Mouse (Mus musculus) liver, adult (tissue): ENCODE measurements around the gene Xpo4.

Experiments used
- GATA4 ChIP-seq: IDR thresholded peaks from 2 replicates; pipeline ENCODE4 v1.6.1; 2014; ENCODE audit warnings: mild to moderate bottlenecking, low read length; ENCODE audit not compliant: insufficient replicate concordance

Gene Xpo4

GRCm38 (mm10) chr14:57537261-57538015, 127.8 kb downstream of the Xpo4 start:
- no peak for TF ChIP-seq GATA4

- no peak for TF ChIP-seq GATA4
These were observed 128.4 kb downstream of the Xpo4 start for GRCm38 (mm10) chr14:57536820-57537219.

DNA sequence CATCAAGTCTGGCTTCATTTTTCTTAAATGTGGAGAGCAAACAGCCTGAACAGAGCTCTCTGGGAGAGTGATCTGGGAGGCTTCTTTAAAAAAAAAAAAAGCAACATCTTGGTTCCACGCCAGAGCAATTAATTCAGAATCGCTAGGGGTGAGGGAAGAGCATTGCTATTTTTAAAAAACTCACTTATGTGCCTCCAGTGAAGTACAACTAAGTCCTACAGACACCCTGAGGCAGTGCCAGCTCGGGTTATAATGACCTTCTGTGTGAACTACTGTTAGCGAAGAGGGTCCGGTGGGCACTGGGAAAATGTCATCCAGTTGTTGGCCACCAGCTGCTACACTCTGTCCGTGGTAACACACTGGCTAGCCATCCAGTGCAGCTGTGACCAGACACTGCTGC, 129.6 kb downstream of the Xpo4 start:
- no peak for TF ChIP-seq GATA4

DNA sequence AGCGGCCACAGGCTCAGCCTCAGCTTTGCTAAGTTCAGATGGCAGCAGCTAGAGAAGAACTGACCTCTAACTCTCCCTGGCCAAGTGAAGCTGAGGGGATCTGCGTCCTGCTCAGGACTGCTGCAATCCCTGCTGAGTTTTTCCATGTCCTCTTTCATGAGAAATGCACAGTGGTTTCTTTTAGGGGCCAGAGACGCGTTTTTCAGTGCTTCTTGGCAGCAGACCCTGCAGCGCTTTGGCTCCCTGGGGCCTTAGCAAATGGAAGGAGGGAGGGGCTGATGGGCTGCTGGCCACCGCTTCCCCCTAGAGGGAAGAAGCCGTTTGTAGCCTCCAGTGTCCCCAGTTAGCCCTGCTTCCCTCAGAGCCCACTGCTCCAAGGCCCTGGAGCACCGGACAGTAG, 130.3 kb downstream of the Xpo4 start:
- TF ChIP-seq GATA4, result no peak

- no peak for TF ChIP-seq GATA4
These were observed 130.9 kb downstream of the Xpo4 start for GRCm38 (mm10) chr14:57534346-57534745.

DNA sequence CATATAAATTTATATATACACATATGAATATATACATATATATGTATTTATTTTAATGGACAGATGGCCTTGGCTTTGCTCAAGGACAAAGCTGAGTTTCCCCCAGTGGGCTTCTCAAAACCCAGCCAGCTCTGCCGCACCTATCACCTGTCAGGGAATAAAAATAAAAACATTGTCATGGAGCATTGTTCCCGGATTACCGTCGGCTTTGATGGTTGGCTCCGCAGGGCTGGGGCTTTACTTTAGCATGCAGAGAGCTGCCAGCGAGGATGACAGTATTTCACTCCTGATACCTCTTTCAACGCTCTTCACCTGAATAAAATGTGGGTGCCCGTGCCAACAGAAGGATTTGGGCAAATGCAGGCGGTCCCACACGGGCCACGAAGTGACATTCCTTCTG, 131.4 kb downstream of the Xpo4 start:
- no peak for TF ChIP-seq GATA4

DNA sequence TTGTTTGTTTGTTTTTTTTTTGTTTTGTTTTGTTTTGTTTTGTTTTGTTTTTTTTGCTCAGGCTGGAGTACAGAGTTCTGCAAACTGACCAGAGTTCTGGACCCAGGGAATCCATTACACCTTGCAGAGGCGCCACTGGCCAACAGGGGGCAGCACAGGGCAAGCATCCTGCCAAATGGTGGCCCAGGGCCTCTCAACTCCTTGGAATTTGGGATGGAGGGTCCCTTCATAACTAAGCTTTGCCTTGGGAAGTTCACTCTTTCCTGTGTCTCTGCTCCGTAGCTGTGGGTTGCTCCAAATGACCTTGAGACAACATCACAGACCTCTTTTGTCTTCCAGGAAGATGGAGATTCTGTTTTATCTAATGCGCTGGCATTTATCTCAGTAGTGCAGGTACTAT, 132.0 kb downstream of the Xpo4 start:
- TF ChIP-seq GATA4, result no peak

GRCm38 (mm10) chr14:57532577-57532976, 132.7 kb downstream of the Xpo4 start:
- TF ChIP-seq GATA4, result no peak

GRCm38 (mm10) chr14:57529786-57530515, 135.3 kb downstream of the Xpo4 start:
- TF ChIP-seq GATA4, result no peak

- no peak for TF ChIP-seq GATA4
These were observed 136.0 kb downstream of the Xpo4 start for GRCm38 (mm10) chr14:57529086-57529785.

GRCm38 (mm10) chr14:57527598-57527997, 137.6 kb downstream of the Xpo4 start:
- TF ChIP-seq GATA4, result no peak
